Mouse (Mus musculus) neural tube, embryonic 11.5 days (tissue): Measurements from ENCODE around the gene Pom121l2. TPM values are rescaled to one million over a fixed set of nuclear protein-coding genes. Genes with fewer than 3 reads are reported as not detected.

Experiments
- ATAC-seq: fragments of 200-750 bp; cut with Nextera tagmentation; 2 replicates; pipeline ENCODE4 v1.8.0; 2017; ENCODE audit warnings: moderate number of reproducible peaks, mild to moderate bottlenecking, moderate TSS enrichment, moderate library complexity; ENCODE audit not compliant: insufficient read depth, low FRiP score, low TSS enrichment
- DNase-seq: peaks from one replicate; pipeline ENCODE4 v3.0.0-alpha.2; 2015; ENCODE audit warnings: low spot score
- H3K27ac ChIP-seq: fragments of 300-500 bp; sonication (generic); 2 replicates; pipeline ENCODE4 v1.5.1; 2014; ENCODE audit warnings: low read depth, mild to moderate bottlenecking, low read length
- H3K27me3 ChIP-seq: fragments of 300-500 bp; sonication (generic); 2 replicates; pipeline ENCODE4 v1.6.1; 2014; ENCODE audit warnings: mild to moderate bottlenecking, low read length, mixed read lengths; ENCODE audit not compliant: control insufficient read depth, insufficient read depth
- H3K36me3 ChIP-seq: fragments of 300-500 bp; sonication (generic); 2 replicates; pipeline ENCODE4 v1.6.1; 2014; ENCODE audit warnings: mild to moderate bottlenecking, low read length, moderate library complexity, mixed read lengths; ENCODE audit not compliant: control insufficient read depth, insufficient read depth
- H3K4me1 ChIP-seq: fragments of 300-500 bp; sonication (generic); 2 replicates; pipeline ENCODE4 v1.6.1; 2014; ENCODE audit warnings: low read length, mixed read lengths; ENCODE audit not compliant: control insufficient read depth, insufficient read depth
- H3K4me2 ChIP-seq: fragments of 300-500 bp; sonication (generic); 2 replicates; pipeline ENCODE4 v1.6.1; 2014; ENCODE audit warnings: low read depth, mild to moderate bottlenecking, moderate library complexity
- H3K4me3 ChIP-seq: fragments of 300-500 bp; sonication (generic); 2 replicates; pipeline ENCODE4 v1.5.1; 2014; ENCODE audit warnings: low read depth, low read length
- H3K9ac ChIP-seq: fragments of 300-500 bp; sonication (generic); 2 replicates; pipeline ENCODE4 v1.6.1; 2014; ENCODE audit warnings: mild to moderate bottlenecking, low read length
- H3K9me3 ChIP-seq: fragments of 300-500 bp; sonication (generic); 2 replicates; pipeline ENCODE4 v1.6.1; 2016; ENCODE audit warnings: low read length; ENCODE audit not compliant: control insufficient read depth
- WGBS: fragments of 180-500 bp; shearing (Covaris S2); extraction: QIAGEN DNeasy Blood & Tissue Kit; methylation state at CpG from one replicate; pipeline ENCODE4 v1.1.7; 2014; 5-methylcytosine and 5-hydroxymethylcytosine counted together
- polyA plus RNA-seq: library from polyadenylated mRNA; unstranded; fragments of >200 nt; fragmentation: Nextera tagmentation; extraction: Ambion mirVana; gene quantifications from 2 replicates; pipeline ENCODE4 v1.2.1, GENCODE M21; 2014

The Pom121l2 gene
- polyA plus RNA-seq, 1 experiment from 2014 or later: 0.19 TPM

DNA sequence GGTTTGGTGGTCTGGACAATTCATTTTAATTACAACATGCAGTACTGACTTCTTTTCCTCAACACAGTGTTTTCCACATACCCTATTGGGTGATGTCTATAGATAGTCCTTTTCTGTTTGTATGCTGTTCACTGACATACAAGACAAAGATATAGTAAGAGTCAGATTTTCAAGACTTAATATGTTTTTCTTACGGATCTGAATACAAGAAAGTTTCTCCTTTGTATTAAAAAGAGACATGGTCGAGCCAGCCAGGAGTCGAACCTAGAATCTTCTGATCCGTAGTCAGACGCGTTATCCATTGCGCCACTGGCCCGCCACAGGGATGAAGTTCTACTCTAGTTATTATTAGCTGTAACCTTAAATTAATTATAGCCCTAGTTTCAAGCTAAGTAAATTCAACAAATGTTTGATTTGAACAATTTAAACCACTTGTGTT is 39.9 kb downstream of the Pom121l2 start:
- H3K4me3 ChIP-seq: peak overlapping the region; percentile 42
- no peaks in the 10 kb centered on the region for H3K9me3 ChIP-seq
- no peak overlapping the region for H3K27ac ChIP-seq
- no peaks in the 10 kb centered on the region for H3K36me3 ChIP-seq
- peaks cover 10% of the 10 kb centered on the region for H3K27me3 ChIP-seq
- no peak overlapping the region for H3K9ac ChIP-seq
- ATAC-seq: peak; percentile 76
- peak; percentile 67 for DNase-seq
- peak overlapping the region; percentile 57 for H3K4me2 ChIP-seq
- H3K4me1 ChIP-seq: 0 out of 2 replicates have a peak, but pooled peaks cover 3% of the 10 kb centered on the region
- WGBS: under 1% methylated on average over 8 of the region's 8 CpGs

DNA sequence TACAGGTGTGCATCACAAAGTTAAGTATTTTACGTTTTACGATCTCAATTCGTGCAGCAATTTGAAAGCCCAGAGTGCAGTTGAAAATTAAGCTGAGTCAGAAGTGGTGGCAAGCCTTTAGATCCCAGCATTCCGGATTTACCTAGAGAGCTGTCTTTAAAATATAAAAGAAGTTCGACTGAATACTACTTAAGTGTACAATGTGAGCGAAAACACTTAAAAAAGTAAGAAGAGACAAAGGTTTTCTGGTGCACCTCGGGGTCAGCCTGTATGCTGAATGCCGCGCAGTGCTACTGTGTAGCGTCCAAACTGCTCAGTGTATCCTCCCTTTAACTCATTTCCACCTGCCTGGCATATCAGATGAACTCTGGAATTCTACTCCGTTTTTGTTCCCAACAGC is 40.6 kb downstream of the Pom121l2 start:
- Histone ChIP-seq H3K4me2 (peak overlapping the region; percentile 57), H3K27me3 (peaks cover 10% of the 10 kb centered on the region), H3K27ac (no peak overlapping the region), H3K36me3 (no peaks in the 10 kb centered on the region), H3K4me1 (0 out of 2 replicates have a peak, but pooled peaks cover 3% of the 10 kb centered on the region), H3K9me3 (no peaks in the 10 kb centered on the region), H3K9ac (peak overlapping the region; percentile 36), H3K4me3 (peak overlapping the region; percentile 42)
- DNase-seq (no peak), ATAC-seq (no peak)
- 0% methylated on average over 11 of the region's 11 CpGs for WGBS

GRCm38 (mm10) chr13:22022241-22022640 is 41.2 kb downstream of the Pom121l2 start:
- H3K4me2 ChIP-seq: peak overlapping the region; percentile 57
- H3K4me1 ChIP-seq: 0 out of 2 replicates have a peak, but pooled peaks cover 3% of the 10 kb centered on the region
- peak overlapping the region; percentile 42 for H3K4me3 ChIP-seq
- under 1% methylated on average over 9 of the region's 9 CpGs for WGBS
- peak; percentile 86 for DNase-seq
- no peak overlapping the region for H3K27ac ChIP-seq
- ATAC-seq: peak; percentile 64; the same call in 1 of the 2 replicates
- no peaks in the 10 kb centered on the region for H3K9me3 ChIP-seq
- peaks cover 10% of the 10 kb centered on the region for H3K27me3 ChIP-seq
- no peaks in the 10 kb centered on the region for H3K36me3 ChIP-seq
- H3K9ac ChIP-seq: peak overlapping the region; percentile 15; the same call in 1 of the 2 replicates

DNA sequence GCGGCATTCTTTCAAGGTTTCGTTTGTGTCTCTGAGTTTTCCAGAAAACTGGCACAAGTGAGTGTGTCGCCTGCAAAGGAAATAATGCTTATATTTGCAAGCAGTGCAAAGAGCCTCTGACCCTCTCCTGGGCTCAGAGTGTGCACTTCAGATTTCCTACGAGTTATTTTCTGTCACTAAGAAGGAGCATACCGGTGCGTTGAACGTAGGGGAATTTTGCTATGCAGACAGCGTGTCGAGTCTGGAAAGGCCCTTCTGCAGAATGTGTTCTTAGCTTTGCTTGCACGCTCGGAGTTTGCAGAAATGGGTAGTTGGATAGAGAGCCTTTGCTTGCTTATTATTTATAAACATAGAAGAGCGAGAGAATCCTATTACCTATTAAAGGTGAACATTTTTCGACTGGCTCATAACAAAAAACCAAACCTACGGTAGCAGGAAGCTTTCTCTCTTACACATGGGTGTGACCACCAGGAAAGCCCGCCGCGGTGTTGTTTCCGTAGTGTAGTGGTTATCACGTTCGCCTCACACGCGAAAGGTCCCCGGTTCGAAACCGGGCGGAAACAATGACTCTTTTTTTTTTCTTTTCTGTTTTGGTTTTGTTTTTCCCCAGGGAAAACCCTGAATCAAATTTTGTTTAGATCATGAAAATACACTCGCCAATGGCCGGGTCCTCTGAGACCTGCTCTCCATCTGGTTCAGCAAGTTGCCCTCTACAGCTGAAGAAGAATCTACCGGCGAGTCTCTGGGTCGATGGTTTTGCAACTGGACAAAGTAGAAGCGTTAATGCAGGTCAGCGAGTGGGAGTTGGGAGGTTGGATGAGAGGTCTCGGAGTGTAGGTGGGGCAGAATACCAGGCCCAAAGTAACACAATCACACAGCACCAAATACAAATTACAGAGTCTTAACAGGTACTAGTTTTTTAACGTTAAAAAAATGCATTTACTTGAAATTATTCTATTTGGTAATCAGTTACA is 45.4 kb downstream of the Pom121l2 start:
- Histone ChIP-seq H3K4me3 (peak overlapping the region; percentile 44), H3K27ac (no peak overlapping the region), H3K36me3 (no peaks in the 10 kb centered on the region), H3K9ac (peak overlapping the region; percentile 55), H3K4me2 (peak overlapping the region; percentile 57), H3K9me3 (no peaks in the 10 kb centered on the region), H3K4me1 (no peaks in the 10 kb centered on the region), H3K27me3 (no peaks in the 10 kb centered on the region)
- DNase-seq (peak; percentile 94), ATAC-seq (0 out of 2 replicates have a peak, but pooled peaks have one; percentile 39)
- under 1% methylated on average over 35 of the region's 35 CpGs for WGBS

GRCm38 (mm10) chr13:22028673-22029460 is 47.9 kb downstream of the Pom121l2 start:
- under 1% methylated on average over 40 of the region's 40 CpGs for WGBS
- Histone ChIP-seq H3K9ac (peak overlapping the region; percentile 41), H3K27ac (no peak overlapping the region)

GRCm38 (mm10) chr13:22029928-22030327 is 48.9 kb downstream of the Pom121l2 start:
- H3K36me3 ChIP-seq: no peaks in the 10 kb centered on the region
- WGBS: 32% methylated on average over 8 of the region's 8 CpGs
- H3K4me1 ChIP-seq: peaks cover 3% of the 10 kb centered on the region
- no peak overlapping the region for H3K4me2 ChIP-seq
- DNase-seq (no peak), ATAC-seq (no peak)
- no peak overlapping the region for H3K4me3 ChIP-seq
- no peaks in the 10 kb centered on the region for H3K9me3 ChIP-seq
- H3K27me3 ChIP-seq: no peaks in the 10 kb centered on the region
- H3K27ac ChIP-seq: no peak overlapping the region
- H3K9ac ChIP-seq: no peak overlapping the region

More at GRCm38 (mm10) chr13:22028673-22029460, 47.9 kb downstream of the Pom121l2 start:
- ATAC-seq: peak; percentile 80
- peak; percentile 93 for DNase-seq
- H3K27me3 ChIP-seq: no peaks in the 10 kb centered on the region
- no peaks in the 10 kb centered on the region for H3K36me3 ChIP-seq
- H3K4me3 ChIP-seq: peak overlapping the region; percentile 35
- no peaks in the 10 kb centered on the region for H3K9me3 ChIP-seq
- no peaks in the 10 kb centered on the region for H3K4me1 ChIP-seq
- peak overlapping the region; percentile 37 for H3K4me2 ChIP-seq

- no peaks in the 10 kb centered on the region for H3K27me3 ChIP-seq
- H3K4me1 ChIP-seq: peaks cover 3% of the 10 kb centered on the region
- DNase-seq (no peak), ATAC-seq (no peak)
- no peak overlapping the region for H3K27ac ChIP-seq
- no peaks in the 10 kb centered on the region for H3K9me3 ChIP-seq
- no peak overlapping the region for H3K4me2 ChIP-seq
- H3K4me3 ChIP-seq: no peak overlapping the region
- WGBS: 19% methylated on average over 4 of the region's 4 CpGs
- H3K9ac ChIP-seq: no peak overlapping the region
- H3K36me3 ChIP-seq: no peaks in the 10 kb centered on the region
Measured at GRCm38 (mm10) chr13:22030493-22030892, 49.5 kb downstream of the Pom121l2 start.

- peak overlapping the region; percentile 21 for H3K4me3 ChIP-seq
- peaks cover 3% of the 10 kb centered on the region for H3K4me1 ChIP-seq
- H3K9ac ChIP-seq: peak overlapping the region; percentile 58
- H3K27ac ChIP-seq: peak overlapping the region; percentile 75; the same call in 1 of the 2 replicates
- ATAC-seq (no peak), DNase-seq (peak; percentile 26)
- H3K9me3 ChIP-seq: no peaks in the 10 kb centered on the region
- no peaks in the 10 kb centered on the region for H3K36me3 ChIP-seq
- H3K27me3 ChIP-seq: no peaks in the 10 kb centered on the region
- H3K4me2 ChIP-seq: peak overlapping the region; percentile 65
- WGBS: 55% methylated on average over 5 of the region's 5 CpGs
Measured at GRCm38 (mm10) chr13:22033741-22034442, 52.9 kb downstream of the Pom121l2 start.
